Mouse (Mus musculus): ENCODE measurements around the gene Cdkn2aip. TPM values are rescaled to one million over a fixed set of nuclear protein-coding genes. Genes with fewer than 3 reads are reported as not detected.

Gene Cdkn2aip
- polyA plus RNA-seq, 1 experiment from 2014 or later, result 38.2 TPM

DNA sequence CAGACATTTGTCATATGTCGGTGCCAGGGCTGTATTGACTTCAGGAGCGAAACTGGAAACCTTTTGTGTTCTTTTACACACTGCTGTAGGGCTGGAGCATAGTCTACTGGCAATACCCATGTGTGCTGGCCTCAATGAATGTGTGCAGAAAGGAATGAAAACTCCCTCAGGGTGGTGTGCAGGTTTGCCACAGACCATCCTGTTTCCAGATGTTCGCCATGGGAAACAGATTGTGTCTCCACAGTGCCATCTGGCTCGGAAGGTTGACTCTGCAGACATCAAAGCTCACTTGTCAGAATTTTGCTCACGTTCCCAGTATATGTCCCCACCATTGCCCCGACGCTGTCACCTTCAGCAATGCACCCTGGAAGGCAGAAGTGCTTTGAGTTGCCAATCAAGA lies 23.4 kb upstream of the Cdkn2aip start:
- 53% methylated on average over 7 of the region's 7 CpGs for WGBS
- DNase-seq (ENCODE audit: low spot score), result peak; percentile 38
- H3K27ac ChIP-seq (replicated peaks), result no peak overlapping the region

DNA sequence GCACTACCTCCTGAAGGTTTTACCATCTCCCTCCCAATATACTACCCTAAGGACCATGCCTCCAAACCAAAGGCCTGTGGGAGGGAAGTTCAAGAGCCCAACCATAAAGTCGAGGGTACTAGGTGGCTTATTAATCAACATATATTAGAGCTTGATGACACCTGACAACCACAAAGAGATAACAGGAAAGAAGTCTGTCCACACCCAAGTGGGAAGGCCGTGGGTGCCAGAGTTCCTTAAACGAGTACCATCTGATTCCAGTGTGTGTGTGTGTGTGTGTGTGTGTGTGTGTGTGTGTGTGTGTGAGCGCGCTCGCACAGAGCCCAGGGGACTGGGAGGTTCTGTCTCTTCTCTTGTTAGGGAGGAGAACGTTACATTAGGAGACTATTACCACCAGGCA lies 15.6 kb upstream of the Cdkn2aip start:
- Histone ChIP-seq H3K36me3 (replicated peaks) (no peaks in the 10 kb centered on the region), H3K4me3 (no peak overlapping the region), H3K4me1 (0 out of 2 replicates have a peak, but pooled peaks cover 2% of the 10 kb centered on the region), H3K9me3 (no peaks in the 10 kb centered on the region), H3K27me3 (replicated peaks; ENCODE audit: low read depth, poor library complexity, severe bottlenecking) (peaks cover 6% of the 10 kb centered on the region; the same call in 1 of the 2 replicates), H3K27ac (replicated peaks) (no peak overlapping the region)
- no peak for DNase-seq (ENCODE audit: low spot score)
- 89% methylated on average over 7 of the region's 7 CpGs for whole genome bisulfite sequencing

More for the DNA sequence above, 23.4 kb upstream of the Cdkn2aip start:
- H3K27me3 ChIP-seq (replicated peaks; ENCODE audit: low read depth, poor library complexity, severe bottlenecking), result no peaks in the 10 kb centered on the region
- no peaks in the 10 kb centered on the region; the same call in 1 of the 2 replicates for H3K4me1 ChIP-seq
- no peak overlapping the region for H3K4me3 ChIP-seq
- H3K9me3 ChIP-seq, result no peaks in the 10 kb centered on the region
- H3K36me3 ChIP-seq (replicated peaks), result no peaks in the 10 kb centered on the region

DNA sequence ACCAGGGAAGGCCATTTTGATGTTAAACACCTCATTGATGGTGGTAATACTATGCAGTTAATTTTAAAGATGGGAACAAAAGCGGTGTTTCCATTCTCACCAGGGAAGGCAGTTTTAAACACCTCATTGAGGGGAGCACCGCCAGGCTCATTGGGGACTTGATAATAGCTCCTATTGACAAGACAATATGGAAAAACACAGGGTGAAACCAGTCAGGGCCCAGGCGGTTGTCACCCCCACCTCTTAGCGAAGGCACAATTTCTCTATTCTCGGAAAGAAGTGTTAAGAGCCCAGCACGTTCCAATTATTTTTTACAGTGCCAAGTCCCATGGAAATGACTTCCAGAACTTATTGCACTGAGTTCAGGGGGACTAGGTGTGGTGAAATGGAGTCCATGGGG lies 13.2 kb upstream of the Cdkn2aip start:
- WGBS, result 24% methylated on average over 6 of the region's 6 CpGs
- no peaks in the 10 kb centered on the region for H3K36me3 ChIP-seq (replicated peaks)
- peaks cover 6% of the 10 kb centered on the region; the same call in 1 of the 2 replicates for H3K27me3 ChIP-seq (replicated peaks; ENCODE audit: low read depth, poor library complexity, severe bottlenecking)
- no peak overlapping the region for H3K4me3 ChIP-seq
- H3K27ac ChIP-seq (replicated peaks), result no peak overlapping the region
- no peak for DNase-seq (ENCODE audit: low spot score)
- H3K9me3 ChIP-seq, result no peaks in the 10 kb centered on the region
- H3K4me1 ChIP-seq, result 0 out of 2 replicates have a peak, but pooled peaks cover 2% of the 10 kb centered on the region

DNA sequence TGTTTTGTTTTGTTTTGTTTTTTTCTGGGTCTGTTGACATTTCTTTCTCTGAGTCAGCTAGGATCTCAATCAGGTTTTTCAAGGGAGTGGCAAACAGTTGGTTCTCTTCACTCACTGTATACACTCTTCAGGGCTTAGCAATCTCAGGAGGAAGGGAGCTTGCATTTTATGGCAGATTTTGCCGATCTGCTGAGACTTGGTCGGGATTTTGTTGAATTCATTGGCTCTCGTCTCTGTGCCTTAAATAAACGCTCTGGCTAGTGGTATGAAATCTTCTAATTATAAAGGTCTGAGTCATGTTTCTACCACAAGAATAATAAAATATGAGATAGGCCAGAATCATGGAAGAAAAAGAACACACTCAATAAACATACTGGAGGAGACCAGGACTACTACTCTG lies 7.9 kb upstream of the Cdkn2aip start:
- Histone ChIP-seq H3K36me3 (replicated peaks) (no peaks in the 10 kb centered on the region), H3K9me3 (no peaks in the 10 kb centered on the region), H3K27me3 (replicated peaks; ENCODE audit: low read depth, poor library complexity, severe bottlenecking) (no peaks in the 10 kb centered on the region), H3K27ac (replicated peaks) (no peak overlapping the region), H3K4me3 (no peak overlapping the region), H3K4me1 (no peaks in the 10 kb centered on the region; the same call in 1 of the 2 replicates)
- DNase-seq (ENCODE audit: low spot score), result no peak
- 81% methylated on average over 4 of the region's 4 CpGs for WGBS

DNA sequence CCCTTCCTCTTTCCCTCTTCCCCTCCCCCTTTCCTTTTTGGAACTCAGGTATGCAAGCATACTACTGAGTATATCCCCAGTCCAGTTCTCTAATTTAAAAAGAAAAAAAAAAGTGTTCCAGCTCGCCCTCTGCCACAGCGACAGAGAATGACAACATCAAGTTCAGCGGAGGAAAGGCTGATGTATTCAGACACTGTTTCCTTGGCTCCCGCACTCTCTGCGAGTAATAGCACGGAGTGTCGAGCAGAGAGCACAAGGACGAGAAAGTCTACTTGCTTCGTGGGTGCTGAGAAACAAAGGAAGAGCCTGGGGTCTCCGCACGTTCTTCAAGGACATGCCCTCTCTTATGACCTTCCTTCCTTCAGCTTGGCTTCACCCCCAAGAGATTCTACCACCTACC lies 4.9 kb upstream of the Cdkn2aip start:
- H3K4me1 ChIP-seq, result peaks cover 7% of the 10 kb centered on the region
- H3K36me3 ChIP-seq (replicated peaks), result no peaks in the 10 kb centered on the region
- no peak overlapping the region; the same call in 1 of the 2 replicates for H3K27ac ChIP-seq (replicated peaks)
- DNase-seq (ENCODE audit: low spot score), result no peak
- no peak overlapping the region for H3K4me3 ChIP-seq
- 27% methylated on average over 11 of the region's 11 CpGs for WGBS
- no peaks in the 10 kb centered on the region for H3K9me3 ChIP-seq
- H3K27me3 ChIP-seq (replicated peaks; ENCODE audit: low read depth, poor library complexity, severe bottlenecking), result no peaks in the 10 kb centered on the region

DNA sequence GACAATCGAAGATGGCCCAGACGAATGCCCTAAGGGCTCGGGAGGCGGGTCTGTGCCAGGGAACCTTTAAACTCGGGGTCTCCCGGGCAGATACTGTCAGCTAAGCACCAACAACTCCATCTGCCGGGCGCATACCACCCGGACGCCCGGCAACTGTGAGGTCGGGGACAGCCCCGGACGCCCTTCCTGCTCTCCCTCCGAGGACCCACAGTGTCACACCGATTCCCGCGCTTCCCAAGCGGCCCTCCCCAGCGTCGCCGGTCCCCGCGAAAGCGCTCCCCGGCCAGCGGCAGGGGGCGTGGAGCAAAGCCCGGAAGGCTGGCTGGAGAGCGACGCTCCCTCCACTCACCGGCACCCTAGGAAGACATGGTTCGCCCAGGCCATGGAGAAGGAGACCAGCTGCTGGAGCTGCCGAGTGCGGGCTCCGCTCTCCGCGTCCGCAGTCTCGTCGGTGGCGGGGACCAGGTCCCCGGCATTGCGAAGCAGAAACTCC lies 515 bp downstream of the Cdkn2aip start:
- no peak for DNase-seq (ENCODE audit: low spot score)
- H3K9me3 ChIP-seq, result no peaks in the 10 kb centered on the region
- peak overlapping the region; percentile 95 for H3K27ac ChIP-seq (replicated peaks)
- H3K27me3 ChIP-seq (replicated peaks; ENCODE audit: low read depth, poor library complexity, severe bottlenecking), result no peaks in the 10 kb centered on the region
- WGBS, result under 1% methylated on average over 44 of the region's 44 CpGs
- H3K4me1 ChIP-seq, result peaks cover 23% of the 10 kb centered on the region
- H3K36me3 ChIP-seq (replicated peaks), result peaks cover 35% of the 10 kb centered on the region
- H3K4me3 ChIP-seq, result peak overlapping the region; percentile 94

DNA sequence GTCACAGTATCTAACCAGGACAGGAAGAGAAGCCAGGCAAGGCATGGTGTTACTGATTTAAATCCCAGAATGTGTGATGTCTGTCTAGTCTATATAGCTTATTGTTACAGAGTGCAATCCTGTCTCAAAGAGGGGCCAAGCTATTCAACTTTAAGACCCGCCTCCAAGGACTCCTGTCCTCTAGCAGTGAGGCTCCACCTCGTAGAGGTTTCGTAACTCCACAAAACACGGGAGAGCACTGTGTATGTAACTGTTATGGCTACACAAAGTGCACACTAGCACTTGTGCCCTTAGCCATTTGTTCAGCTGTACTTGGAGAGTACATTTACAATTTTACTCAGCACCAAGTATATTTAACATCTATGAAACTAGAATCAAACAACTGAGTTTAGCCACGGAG lies 5.6 kb downstream of the Cdkn2aip start:
- peaks cover 13% of the 10 kb centered on the region for H3K4me1 ChIP-seq
- WGBS, result 89% methylated on average over 5 of the region's 5 CpGs
- no peaks in the 10 kb centered on the region for H3K9me3 ChIP-seq
- H3K27me3 ChIP-seq (replicated peaks; ENCODE audit: low read depth, poor library complexity, severe bottlenecking), result no peaks in the 10 kb centered on the region
- H3K36me3 ChIP-seq (replicated peaks), result peaks cover 71% of the 10 kb centered on the region
- no peak overlapping the region for H3K27ac ChIP-seq (replicated peaks)
- no peak overlapping the region for H3K4me3 ChIP-seq
- no peak for DNase-seq (ENCODE audit: low spot score)

DNA sequence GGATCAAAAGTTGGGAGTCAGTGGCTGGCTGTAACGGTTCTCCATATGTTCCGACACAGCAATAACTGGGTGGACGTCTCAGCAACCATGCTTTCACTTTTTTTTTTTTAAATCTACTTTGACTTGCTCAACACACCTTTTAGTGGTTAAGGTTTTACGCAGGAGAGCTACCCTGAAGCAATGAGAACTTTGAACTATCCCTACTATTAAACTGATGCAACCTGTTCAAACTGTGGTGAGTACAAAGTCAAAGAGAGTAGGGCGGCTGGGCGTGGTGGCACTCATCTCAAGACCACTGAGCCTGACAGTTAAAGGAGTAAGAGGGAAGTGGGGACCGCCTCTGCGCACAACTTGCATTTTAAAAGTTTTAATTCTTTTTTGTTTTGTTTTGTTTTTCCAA lies 7.0 kb downstream of the Cdkn2aip start:
- Histone ChIP-seq H3K4me1 (0 out of 2 replicates have a peak, but pooled peaks cover 2% of the 10 kb centered on the region), H3K36me3 (replicated peaks) (peaks cover 66% of the 10 kb centered on the region)

DNA sequence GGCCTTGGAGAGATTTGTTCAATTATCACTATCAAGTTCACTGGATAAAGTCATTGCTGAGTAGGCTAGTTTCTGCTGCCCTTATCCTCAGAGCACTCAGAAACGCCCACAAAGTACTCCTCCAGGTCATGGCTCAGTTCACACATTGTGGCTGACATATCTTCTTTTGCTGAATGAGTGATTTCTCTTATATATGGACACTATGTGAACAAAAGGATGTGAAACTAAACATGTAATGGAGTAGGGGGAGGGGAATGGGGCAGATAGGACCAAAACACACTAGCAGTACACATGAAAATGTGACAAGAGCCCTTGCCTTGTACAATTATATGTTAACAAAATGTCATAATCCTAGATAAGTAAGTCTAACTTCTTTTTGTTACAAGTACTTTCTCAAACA lies 11.4 kb downstream of the Cdkn2aip start:
- 61% methylated on average over 1 of the region's 1 CpGs for WGBS

More for the DNA sequence above, 7.0 kb downstream of the Cdkn2aip start:
- no peak overlapping the region for H3K27ac ChIP-seq (replicated peaks)
- H3K27me3 ChIP-seq (replicated peaks; ENCODE audit: low read depth, poor library complexity, severe bottlenecking), result no peaks in the 10 kb centered on the region
- no peaks in the 10 kb centered on the region for H3K9me3 ChIP-seq
- DNase-seq (ENCODE audit: low spot score), result no peak
- WGBS, result 93% methylated on average over 8 of the region's 8 CpGs
- no peak overlapping the region for H3K4me3 ChIP-seq

DNA sequence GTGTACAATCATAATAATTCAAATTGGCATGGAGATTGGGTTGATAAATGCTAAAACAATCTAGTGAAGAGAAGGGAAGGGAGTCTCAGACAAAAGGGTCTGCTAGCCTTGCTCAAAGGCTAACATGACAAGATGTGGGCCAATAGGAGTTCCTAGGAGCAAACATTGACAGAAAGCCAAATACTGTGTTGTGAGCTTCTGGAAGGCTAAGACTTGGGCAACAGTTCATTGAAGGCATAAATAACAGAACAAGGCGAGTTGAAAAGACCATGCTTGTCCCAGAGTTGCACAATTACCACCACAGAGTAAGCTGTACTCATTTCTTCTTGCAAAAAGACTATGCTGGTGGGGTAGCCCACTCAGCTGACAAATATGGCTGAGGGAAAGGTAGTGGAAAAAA lies 16.0 kb downstream of the Cdkn2aip start:
- no peaks in the 10 kb centered on the region for H3K9me3 ChIP-seq
- no peaks in the 10 kb centered on the region for H3K36me3 ChIP-seq (replicated peaks)
- H3K4me3 ChIP-seq, result no peak overlapping the region
- no peaks in the 10 kb centered on the region for H3K27me3 ChIP-seq (replicated peaks; ENCODE audit: low read depth, poor library complexity, severe bottlenecking)
- H3K4me1 ChIP-seq, result no peaks in the 10 kb centered on the region
- H3K27ac ChIP-seq (replicated peaks), result no peak overlapping the region
- 80% methylated on average over 1 of the region's 1 CpGs for WGBS
- no peak for DNase-seq (ENCODE audit: low spot score)

More for the DNA sequence above, 11.4 kb downstream of the Cdkn2aip start:
- no peaks in the 10 kb centered on the region for H3K4me1 ChIP-seq
- H3K27me3 ChIP-seq (replicated peaks; ENCODE audit: low read depth, poor library complexity, severe bottlenecking), result no peaks in the 10 kb centered on the region
- H3K4me3 ChIP-seq, result no peak overlapping the region
- peaks cover 27% of the 10 kb centered on the region for H3K36me3 ChIP-seq (replicated peaks)
- no peak for DNase-seq (ENCODE audit: low spot score)
- H3K9me3 ChIP-seq, result no peaks in the 10 kb centered on the region
- no peak overlapping the region for H3K27ac ChIP-seq (replicated peaks)

DNA sequence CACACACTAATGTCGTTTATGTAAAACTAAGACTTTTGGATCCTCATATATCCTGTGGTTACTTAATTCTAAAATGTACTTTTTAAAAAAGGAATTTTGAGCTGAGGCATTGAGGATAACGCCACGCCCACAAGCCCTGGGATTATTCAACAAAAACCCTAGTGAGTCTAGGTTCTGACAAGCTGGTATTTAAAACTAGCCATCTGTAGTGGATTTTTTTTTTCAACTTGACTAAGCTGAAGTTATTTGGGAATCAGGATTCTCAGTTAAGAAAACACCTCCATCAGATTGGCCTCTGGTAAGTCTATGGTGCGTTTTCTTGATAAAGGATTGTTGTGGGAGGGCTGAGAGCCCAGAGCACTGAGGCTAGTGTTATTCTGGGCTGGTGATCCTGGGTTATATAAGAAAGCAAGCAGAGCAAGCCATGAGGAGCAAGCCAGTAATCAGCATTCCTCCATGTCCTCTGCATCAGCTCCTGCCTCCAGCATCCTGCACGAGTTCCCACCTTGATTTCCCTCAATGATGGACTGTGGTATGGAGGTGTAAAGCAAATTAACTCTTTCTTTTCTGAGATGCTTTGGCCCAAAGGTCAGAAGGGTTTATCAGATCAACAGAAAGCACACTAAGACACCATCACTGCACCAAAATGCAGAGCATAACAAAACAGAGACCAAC lies 18.2 kb downstream of the Cdkn2aip start:
- 85% methylated on average over 5 of the region's 5 CpGs for WGBS
- H3K4me3 ChIP-seq, result no peak overlapping the region
- 0 out of 2 replicates have a peak, but pooled peaks cover 4% of the 10 kb centered on the region for H3K4me1 ChIP-seq
- H3K27me3 ChIP-seq (replicated peaks; ENCODE audit: low read depth, poor library complexity, severe bottlenecking), result peaks cover 11% of the 10 kb centered on the region
- no peak overlapping the region for H3K27ac ChIP-seq (replicated peaks)
- no peaks in the 10 kb centered on the region for H3K9me3 ChIP-seq
- DNase-seq (ENCODE audit: low spot score), result no peak
- H3K36me3 ChIP-seq (replicated peaks), result no peaks in the 10 kb centered on the region

DNA sequence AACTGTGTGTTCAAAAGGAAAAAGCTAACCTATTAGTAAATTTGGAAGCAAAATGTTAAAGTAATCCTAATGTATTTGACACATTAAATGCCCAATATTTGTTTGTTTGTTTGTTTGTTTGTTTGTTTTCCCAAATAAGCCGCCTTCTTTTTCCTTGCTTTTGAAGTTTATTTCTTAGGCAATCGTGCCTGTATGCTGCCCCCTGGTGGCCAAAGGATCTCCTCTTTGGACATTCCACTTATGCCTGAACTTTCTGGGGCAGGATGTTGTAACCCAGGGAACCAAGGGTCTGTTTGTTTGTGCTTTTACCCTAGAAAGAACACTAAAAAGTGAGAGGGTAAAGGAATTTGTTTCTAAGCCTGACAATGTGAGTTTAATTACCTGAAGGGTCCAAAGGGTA lies 20.6 kb downstream of the Cdkn2aip start:
- Histone ChIP-seq H3K27ac (replicated peaks) (no peak overlapping the region), H3K9me3 (no peaks in the 10 kb centered on the region), H3K36me3 (replicated peaks) (no peaks in the 10 kb centered on the region), H3K27me3 (replicated peaks; ENCODE audit: low read depth, poor library complexity, severe bottlenecking) (peaks cover 11% of the 10 kb centered on the region), H3K4me1 (0 out of 2 replicates have a peak, but pooled peaks cover 5% of the 10 kb centered on the region), H3K4me3 (no peak overlapping the region)
- peak; percentile 82 for DNase-seq (ENCODE audit: low spot score)
- 20% methylated on average over 2 of the region's 2 CpGs for WGBS

DNA sequence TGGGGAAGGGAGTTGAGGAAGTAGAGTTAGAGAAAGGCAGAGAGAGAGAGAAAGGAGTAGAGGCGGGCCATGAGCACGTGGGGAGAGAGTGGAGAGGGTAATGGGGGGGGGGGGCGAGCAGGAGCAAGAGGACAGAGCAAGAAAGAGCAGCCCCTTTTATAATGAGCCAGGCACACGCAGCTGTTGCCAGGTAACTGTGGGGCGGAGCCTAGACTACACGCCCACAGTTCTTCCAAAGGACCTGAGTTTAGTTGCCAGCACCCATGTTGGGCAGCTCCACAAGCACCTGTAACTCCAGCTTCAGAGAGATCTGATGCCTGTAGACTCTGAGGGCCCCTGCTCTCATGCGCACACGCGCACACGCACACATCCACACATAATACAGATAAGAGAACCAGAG lies 21.9 kb downstream of the Cdkn2aip start:
- H3K36me3 ChIP-seq (replicated peaks), result no peaks in the 10 kb centered on the region
- whole genome bisulfite sequencing, result 67% methylated on average over 10 of the region's 10 CpGs

More for the DNA sequence above, 21.9 kb downstream of the Cdkn2aip start:
- H3K27ac ChIP-seq (replicated peaks), result no peak overlapping the region
- no peaks in the 10 kb centered on the region for H3K9me3 ChIP-seq
- peaks cover 11% of the 10 kb centered on the region for H3K27me3 ChIP-seq (replicated peaks; ENCODE audit: low read depth, poor library complexity, severe bottlenecking)
- H3K4me1 ChIP-seq, result 0 out of 2 replicates have a peak, but pooled peaks cover 5% of the 10 kb centered on the region
- DNase-seq (ENCODE audit: low spot score), result no peak
- H3K4me3 ChIP-seq, result no peak overlapping the region

Data from embryonic facial prominence, embryonic 10.5 days (tissue).